Mouse (Mus musculus) lung, adult 18-20 months (tissue): Measurements from ENCODE around the gene Xirp1.

Experiments used
- DNase-seq, 2 experiments: peaks; one replicate each; pipeline ENCODE4 v3.0.0; 2022; ENCODE audit warnings: mixed read lengths in 2 of 2

Gene Xirp1

DNA sequence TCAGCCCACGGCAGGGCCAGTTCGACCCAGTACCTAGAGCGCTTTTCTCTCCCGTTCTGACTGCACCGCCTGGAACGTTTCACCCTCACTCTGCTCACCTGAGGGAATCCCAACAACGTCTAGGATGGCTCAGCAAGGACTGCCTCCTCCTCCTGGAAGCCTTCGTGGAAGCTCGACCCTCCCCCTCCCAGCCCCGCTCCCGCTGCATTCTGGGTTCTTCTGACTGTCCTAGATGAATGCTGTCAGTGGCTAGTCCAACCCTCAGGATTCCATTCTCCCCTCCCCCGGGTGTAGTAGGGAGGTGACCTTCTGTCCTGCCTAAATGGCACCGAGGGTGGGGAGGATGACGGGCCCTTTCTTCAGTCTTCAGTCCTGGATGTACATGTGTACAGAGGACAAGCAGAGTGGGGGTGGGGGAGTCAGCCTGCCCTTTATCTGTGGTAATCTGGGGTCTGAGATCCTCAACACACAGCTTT, 38.8 kb downstream of the Xirp1 start, which contains the start of gene Csrnp1:
Csrnp1 (minus strand) TSS at position 123 of the 476 bp plus-strand sequence.
- DNase-seq, result peak in 1 of 2 experiments; percentile 51

DNA sequence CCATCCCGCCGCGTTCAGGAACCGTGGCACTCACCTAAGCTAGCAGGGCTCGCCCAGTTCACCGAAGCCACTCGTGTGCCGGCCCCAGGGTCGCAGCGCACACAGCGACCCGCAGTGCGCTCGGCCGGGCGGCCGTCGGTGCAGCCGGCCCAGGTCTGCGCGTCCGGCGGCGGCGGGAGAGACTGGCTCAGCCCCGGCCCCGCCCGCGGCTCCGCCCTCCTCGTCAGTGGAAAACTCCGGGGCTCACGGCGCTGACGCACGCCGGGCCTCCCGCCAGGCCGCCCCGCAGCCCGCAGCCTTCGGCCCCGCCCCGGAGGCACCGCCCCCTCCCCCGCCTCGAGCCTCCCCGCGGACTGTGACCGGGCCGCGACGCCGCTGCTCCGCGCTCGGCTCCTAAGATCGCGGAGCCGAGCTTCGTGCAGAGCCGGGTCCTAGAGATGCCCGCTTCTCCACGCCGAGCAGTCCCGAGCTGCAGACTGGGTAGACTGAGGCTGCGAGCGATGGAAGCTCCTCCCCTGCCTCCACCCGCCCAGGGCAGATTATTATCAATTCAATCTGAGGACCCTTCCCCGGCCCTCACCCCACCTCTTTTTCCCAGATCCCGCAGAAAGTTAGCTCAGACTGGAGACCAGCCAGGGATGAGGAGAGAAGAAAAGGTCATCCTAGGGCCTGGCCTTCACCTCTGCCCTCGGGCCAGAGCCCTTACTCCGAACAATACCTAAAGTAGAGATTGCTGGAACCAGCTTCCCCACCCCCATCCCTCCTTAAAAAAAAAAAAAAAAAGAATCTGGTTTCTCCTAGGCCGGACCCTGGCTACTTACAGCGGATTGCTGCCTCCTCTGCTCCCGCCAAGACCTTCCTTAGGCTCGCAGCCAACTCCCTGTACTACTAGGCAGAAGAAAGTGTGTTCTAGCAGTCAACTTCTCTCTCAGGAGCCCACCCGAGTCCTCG, 39.5 kb downstream of the Xirp1 start:
- DNase-seq, result peak; percentile 93 to 95

DNA sequence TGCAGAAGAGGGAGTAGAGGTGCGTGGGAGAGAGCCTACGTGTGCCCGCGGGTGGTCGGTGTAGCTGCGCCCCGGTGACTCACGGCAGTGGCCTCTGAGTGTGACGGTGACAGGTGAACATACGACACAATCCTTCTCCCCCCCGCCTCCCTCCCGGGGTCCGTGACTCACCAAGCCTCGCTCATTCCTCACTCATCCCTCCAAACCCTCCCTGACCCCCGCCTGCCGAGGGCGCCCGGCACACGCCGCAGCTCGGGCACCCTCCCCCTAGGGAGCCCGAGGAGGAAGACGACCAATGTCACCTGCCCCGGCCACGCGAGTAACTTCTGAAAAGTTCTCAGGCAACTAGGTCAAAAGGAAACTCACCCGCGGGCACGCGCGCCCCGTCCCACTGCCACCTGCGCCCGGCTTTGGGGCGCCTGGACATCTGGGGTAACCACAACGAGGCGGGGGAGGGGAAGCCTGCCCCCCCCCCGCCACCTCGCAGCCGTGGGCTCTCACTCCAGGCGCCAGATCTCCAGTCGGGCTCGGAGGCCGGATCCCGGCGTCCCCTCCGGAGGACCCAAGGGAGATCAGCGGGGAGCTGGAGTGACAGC, 40.3 kb downstream of the Xirp1 start:
- DNase-seq, result peak; percentile 74 to 82

DNA sequence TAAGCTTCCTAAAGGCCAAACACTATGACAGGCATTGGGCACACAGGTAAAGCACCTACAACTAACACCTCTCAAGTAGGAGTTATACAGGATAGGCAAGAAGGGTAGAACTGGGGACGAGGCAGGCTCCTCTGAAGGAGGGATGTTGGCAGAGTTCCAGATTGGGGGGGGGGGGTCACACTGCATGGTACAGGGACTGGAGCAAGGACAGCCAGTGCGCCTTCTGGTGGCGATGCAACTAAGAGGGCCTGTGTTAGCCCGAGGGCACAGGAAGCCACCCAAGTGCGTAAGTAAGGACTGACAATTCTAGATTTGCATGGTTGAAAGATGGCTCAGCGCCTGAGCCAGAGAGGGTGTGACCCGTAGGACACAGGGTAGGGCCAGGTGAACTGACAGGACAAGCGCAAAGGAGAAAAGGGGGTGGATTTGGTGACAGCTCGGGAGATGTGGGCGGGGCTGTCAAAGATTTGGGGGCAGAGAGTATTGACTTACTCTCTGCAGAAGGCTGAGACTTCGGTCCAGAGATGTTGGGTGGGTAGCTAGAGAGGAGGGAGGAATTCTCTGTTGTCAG, 41.1 kb downstream of the Xirp1 start:
- peak; percentile 83 to 88 for DNase-seq

DNA sequence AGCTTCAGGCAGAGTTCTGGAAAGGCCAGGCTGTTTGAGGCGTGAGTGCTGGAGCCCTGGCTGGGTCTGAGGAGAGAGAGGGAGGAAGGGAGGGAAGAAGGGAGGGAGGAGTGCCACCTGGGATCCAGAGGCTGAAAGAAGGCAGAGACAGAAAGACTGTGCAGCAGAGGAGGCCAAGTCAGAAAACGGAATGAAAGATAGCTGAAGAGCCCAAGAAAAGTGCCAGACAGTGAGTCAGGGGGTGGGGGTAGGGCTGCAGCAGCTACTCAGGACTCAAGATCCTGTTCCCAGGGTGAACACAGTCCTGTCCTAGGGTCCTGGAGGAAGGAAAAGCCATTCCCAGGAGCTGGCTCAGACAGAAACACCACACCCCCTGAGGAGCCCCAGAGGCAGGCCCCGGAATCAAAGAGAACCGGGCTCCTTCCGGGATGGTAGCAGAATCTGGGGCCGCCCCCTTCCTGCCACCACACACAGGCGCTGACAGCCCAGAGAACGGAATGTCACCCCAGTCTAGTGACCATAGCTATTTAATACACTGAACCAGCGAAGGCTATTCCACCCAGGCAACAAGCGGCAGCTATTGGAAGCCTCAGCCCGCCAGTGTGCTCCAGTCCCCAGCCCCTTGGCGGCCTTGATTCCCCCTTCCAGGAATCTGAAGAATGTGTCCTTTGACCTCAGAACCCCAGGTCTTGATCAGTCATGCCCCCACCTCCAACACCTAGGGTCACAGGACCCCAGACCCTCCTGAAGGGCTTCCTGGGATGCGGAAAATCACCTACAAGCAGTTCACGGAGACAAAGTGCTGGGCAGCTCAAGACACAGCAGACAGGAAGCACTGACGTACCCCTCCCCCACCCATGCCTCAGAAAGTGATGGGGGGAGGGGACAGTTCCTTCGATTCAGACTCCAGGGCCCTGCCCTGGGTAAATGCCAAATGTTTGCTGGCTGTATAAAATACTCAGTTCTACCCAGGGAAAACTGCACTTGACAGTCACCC, 41.9 kb downstream of the Xirp1 start:
- peak; percentile 87 to 92 for DNase-seq

DNA sequence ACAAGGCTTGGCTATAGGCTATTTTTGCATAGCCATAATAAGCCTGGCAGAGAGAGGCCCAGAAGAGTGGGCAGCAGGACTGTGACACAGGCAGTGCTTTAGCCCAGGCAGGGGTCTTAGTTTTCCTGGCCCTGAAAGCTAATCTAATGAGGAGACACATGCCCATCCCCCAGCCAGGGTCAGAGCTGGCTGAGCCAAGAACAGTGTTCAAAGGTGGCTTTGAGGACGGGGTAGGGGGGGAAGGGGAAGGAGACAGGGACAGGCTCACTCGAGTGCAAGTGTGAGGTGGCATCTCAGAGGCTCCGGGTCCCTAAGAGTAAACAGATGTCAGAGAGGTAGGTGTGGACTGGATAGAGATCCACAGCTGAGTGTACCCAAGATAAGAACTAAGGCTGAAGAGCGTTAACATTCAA, 42.6 kb downstream of the Xirp1 start:
- DNase-seq, result no peak

DNA sequence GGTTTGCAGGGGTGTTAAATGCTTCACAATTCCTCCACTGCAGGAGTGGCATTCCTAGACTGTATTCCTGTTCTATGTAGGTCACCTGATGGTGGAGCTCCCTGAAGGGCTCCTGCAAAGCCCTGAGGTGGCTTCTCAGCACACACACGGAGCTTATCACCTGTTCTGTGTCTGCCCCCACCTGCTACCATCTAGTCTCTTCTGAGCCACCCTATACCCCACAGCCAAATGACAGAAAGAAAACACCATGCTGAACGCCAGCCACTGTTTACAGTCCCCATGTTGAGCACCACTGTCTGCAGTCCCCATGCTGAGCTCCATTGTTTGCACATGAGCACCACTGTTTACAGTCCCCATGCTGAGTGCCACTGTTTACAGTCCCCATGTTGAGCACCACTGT, 43.6 kb downstream of the Xirp1 start:
- no peak for DNase-seq

DNA sequence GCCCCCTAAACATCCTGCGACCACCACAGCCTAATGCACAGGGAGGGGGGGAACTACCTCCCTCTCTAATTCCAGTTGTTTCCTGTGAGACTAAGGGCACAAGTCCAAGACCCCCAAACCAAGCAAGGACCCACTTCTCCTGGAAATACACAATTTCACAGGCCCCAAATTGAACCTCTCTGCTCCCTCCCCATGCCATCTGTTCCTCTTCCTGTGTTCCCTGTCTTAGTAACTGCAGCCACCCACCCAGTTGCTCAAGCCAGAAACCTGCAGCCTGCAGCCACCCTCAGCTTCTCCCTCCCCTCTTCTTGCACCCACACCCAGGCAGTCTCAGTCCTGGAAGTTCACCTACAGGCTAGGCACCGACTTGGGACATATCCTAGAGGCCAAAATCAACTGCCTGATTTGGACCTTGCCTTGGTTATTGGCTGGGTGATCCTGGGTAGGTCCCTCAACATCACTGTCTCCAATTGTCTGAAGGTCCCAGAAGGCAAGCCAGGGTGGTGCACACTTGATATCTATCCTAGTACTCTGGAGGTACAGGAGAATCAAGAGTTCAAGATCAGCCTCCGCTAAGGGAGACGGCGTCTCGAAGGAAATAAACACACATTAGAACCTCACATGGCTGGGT, 44.5 kb downstream of the Xirp1 start:
- no peak for DNase-seq

DNA sequence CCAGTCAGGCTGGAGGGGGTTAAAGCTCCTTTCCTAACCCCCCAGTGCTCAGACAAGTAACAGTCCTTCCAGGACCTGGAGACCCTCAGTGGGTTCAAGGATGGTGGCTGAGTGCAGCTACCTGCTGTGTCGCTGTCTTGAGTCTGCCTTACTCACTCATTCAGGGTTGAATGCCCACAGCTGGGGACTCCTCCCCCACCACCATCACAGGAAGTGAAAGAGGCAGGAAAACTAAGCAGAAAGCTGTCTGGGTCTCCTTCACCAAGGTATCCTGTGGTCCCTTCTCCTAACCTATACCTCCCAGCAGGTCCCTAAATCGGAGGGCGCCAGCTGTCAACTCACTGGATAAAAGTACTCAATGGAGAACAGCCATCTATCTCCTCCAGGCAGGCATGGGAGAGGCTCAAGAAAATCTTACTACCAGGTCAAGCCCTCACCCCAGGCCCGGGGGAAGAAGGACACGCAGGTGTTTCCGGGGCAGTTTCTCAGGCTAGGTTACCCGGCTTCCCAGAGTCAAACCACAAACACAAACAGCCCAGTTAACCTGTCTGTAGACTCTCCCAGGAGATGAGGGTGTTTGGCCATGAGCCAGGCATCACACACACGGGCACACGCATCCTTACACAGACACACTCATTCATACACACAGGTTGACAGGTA, 45.1 kb downstream of the Xirp1 start:
- DNase-seq, result no peak

DNA sequence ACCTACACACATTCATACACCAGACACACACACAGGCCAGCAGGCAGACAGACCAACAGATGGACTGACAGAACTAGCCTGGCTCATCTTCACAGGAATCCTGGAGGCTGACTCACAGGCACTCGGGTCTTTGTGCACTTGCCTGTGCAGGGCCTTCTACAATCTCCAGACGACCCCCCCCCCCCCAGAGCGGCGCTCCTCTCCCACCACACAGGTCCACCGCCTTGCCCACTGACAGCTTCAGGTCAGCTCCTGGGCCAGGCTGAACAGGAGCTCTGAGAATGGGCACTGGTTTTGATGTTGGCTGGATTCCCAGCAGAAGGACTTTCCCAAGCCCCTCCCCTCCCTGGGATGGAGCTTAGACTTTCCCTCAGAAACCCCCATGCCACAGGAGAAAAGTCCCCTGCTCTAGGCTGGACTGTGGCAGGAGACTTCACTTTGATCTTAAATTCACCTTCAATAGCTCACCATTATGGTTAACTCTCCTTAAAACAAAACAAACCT, 45.8 kb downstream of the Xirp1 start:
- DNase-seq, result no peak

DNA sequence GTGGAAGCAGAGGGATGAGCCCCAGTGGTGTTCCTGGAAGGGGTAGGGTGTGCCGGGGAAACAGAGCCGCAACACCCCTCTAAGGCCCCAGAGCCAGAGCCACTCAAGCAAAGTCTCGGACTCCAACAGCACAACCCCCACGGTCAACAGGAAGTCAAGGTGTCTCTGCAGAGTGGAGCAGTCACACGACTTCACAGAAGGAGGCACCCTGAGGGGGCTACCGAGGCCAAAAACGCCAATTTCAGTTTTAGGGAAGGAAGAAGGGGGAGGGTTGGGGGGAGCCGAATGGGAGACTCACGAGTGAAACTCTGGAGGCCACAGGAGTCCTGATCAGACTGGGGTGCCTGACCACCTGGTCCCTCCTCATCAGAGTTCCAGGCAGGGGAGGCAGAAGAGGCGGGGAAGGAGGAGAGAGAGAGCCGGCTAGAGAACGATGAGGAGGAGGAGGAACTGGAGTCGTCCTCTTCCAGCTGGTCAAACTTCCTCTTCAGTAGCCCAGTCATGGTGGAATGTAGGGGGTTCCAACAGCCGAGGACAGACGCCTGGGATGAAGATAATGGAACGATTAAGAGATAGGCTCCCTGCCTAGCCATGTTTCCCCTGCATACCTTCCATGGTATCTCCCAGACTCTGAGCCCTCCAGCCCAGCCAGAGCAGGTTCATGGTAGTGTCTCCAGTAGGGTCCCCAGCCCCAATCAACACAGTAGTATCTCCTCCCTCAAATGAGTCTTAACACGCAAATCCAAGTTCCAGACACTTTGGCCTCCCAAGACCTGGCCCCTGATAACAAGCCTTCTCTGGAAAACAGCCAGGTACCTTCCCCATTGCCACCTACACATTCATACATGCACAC, 46.5 kb downstream of the Xirp1 start:
- DNase-seq, result no peak

DNA sequence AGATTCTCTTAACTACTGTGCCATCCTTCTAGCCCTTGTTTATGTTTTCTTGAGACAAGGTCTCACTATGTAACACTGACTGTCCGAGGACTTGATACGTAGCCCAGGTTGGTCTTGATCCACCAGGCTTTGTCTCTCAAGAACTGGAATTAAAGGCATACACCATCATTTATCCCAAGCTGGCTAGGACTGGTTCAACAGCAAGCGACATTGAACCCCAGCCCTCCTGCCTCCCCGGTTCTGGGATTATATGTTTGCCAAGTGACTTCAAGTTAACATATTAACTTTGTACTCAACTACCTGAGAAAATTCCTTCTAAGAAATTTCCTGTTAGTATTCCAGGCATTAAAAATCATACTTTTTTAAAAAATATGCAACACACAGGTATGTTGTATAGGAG, 48.1 kb downstream of the Xirp1 start:
- no peak for DNase-seq

DNA sequence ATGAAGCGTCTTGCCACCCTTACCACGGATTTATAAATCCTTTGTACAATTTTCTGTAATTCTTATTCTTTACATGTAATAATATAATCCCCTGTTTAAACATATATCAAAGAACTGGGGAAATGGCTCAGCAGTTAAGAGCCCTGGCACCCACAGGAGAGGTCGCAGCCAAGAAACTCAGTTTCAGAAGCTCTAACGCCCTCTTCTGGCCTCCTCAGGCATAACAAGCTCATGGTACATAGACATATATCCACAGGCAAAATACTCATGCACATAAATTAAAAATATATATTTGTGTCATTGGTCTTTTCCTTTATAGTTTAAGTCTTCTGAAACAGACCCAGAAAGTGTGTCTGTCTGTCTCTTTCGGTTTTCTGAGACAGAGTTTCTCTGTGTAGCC, 48.8 kb downstream of the Xirp1 start:
- DNase-seq, result no peak

DNA sequence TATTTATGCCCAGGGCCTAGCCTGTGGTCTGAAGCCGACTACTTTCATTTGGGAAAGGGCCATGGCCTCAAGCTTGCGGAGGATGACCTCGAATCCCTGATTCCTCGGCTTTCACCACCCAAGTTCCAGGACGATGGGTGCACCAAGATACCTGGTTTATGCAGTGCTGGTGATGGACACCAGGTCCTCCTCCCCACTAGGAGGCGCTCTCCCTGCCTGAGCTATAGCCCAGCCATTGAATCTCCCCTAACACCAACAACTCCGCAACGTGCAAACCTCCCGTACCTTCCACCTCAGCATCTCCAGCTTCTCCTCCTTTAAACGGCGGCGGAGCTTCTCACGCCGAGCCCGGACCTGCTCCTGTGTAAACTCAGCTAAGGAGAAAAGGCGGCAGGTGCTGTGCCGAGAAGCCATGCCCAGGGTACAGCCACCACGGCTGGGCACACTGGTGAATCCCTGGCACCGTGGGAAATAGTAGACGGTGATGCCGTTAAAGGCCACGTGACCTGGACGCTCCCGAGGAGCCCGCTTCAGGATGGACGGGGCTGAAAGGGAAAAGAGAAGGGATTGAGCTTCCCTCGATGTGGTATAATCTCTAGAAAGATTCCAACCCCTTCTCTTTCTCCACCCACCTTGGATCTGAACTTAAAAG, 49.4 kb downstream of the Xirp1 start:
- no peak for DNase-seq

DNA sequence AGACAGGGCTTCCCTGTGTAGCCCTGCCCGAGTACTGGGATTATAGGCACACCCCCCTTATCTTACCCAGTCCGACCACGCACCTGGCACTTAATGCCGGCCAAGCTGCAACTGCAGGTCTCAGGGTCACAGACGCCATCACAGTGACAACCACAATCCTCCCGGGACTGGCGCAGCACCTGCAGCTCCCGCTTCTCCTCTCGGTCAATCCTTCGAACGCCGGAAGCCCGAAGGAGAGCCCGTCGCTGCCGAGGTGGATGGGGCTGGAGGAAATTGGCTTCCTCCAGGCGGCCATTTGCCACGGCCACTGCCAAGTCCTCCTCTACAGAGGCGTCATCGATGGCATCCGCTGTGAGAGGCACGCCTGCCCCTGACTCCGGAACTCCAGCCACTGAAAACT, 50.1 kb downstream of the Xirp1 start:
- no peak for DNase-seq

DNA sequence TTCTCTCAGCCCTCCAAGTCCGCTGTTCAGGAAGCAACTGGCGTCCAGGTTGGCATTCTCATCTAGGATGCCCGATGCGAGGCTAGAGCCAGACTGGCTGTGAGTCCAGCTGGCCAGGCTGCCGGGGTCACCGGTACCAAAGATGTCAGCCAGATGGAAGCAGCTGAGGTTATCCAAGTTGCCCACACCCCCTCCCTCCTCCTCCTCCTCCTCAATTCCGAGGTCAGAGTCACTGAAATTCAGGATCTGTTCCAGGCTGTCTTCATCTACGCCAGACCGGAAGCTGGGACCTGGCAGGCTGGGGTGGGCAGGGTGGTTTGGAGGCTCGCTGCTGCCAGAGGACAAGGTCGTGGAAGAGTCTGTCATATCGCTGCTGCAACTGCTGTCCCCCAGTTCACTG, 50.8 kb downstream of the Xirp1 start:
- no peak for DNase-seq

DNA sequence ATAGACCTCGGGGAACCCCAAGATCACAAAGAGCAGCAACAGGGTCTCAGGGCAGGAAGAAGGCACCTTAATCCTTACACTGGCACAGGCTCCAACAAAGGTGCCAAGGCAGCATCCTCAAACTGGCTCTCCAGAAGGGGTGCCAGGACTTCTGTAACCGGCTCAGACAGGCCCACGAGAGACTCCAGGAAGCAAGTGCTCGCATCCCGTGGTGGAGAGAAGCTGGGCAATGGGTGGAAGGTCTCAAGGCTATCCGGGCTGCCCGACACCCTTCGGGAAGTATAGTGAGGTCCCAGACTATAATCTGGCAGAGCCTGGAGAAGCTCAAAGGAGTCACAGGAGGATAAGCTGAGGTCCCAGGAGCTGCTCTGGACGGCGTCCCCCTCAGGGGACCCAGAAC, 51.2 kb downstream of the Xirp1 start:
- no peak for DNase-seq

DNA sequence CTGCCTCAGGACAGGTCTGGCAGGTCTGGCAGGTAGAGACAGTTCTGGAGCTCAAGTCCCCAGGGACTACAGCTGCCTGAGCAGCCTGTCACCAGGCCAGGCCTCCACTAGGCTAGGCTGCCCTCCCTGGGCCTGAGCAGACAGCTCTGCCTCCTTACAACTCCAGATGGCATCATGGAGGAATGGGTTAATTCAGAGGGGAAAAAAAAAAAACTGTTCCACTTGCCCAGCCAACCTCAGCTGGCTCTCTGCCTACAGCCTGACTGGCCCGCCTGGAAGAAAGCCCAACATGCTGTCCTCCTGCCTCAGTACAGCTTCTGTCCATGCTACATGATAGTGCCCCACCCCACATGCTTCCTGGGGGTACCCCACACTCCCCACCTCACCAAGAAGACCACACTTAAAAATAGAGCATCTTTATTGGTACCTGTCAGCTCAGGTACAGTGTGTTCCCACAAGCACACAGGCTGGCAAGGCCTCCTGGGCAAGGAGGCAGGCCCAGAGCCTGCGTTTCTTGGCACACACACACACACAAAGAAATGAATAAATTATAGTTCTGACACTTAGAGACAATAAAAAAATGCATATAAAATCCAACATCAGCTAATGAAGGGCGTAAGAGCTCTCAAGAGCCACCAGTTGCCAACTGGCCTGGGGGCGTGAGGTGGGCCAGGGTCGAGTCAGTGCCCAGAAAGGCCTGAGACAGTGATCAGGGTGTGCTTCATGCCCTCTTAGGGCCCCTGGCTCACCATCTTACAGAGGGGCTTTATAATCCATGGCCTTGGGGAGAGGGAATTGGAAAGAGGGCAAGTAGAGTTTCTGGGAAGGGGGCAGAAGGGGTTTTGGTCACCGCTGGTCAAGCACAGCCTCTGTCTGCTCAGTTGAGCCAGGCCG, 52.4 kb downstream of the Xirp1 start:
- peak in 1 of 2 experiments; percentile 41 for DNase-seq
